Mouse (Mus musculus) embryo, embryonic 10 days (tissue): Measurements from ENCODE around the gene Serp2.

Source experiments
- DNase-seq: peaks from one replicate; pipeline ENCODE4 v3.0.0-alpha.2; 2015; ENCODE audit warnings: low spot score

Serp2 gene

DNA sequence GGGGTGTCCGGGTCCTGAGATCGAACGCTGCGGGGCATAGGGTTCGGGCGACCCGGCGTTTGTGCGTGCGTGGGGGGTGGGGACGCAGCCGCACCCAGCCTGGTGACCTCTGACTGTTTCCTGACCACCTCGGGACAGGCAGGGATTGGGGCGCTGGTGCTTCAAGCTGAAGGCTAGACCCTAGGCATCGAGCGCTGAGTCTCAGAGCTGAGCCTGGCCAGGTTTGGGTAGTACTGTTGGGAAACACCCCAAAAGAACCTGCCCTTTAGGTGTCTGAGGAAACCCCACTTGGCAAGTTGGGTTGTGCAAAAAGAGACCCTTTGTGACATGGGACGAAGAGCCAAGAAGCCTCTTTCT, at the start of gene Serp2:
Gene Serp2 (minus strand): TSS at position 38 of the 357 bp plus-strand sequence.
- DNase-seq, result peak; percentile 17

DNA sequence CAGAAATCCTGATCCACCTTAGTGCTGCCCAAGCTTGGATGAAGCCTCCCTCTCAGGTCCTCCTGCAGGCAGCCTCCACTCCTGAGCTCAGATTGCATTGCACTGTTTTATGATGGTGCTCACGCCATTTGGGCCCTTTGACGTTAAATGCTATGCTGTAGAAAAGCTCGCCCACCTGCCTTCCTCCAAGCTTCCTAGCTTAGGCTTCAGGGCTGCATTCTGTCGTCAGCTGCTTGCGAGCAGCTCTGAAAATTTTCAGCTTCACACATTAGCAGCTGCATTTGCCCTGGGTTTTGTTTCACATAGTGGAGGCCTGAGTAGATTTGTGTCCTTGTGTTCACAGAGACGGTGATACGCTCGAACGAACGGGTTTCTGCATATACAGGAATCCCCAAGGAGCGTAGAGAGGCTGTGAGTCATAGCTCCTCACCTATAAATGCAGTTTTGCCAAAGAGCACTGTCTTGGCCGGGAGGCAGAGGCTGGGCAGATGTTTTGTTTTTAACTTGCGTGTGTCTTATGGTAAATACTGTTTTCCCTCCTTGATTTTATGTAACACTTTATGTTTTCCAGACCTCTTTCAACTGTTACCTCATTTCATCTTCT, 49.3 kb upstream of the Serp2 start:
- DNase-seq, result no peak

DNA sequence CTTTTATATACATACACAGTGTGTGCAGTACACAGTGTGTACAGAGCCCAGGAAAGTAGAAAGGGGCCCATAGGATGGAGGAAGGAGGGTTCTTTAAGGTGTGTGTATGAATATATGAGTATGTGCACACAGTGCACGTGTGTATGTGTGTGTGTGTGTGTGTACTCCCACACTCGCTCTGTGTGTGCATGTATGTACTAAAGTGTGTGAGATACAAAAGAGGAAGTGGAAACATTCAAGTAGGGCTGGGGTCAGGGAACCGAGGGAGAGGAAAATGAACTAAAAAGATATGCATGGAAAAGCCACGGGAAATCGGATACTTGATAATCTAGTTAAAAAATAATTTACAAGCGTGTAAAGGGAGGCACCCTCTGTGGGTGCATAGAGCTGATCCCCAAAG, 47.3 kb upstream of the Serp2 start:
- no peak for DNase-seq

DNA sequence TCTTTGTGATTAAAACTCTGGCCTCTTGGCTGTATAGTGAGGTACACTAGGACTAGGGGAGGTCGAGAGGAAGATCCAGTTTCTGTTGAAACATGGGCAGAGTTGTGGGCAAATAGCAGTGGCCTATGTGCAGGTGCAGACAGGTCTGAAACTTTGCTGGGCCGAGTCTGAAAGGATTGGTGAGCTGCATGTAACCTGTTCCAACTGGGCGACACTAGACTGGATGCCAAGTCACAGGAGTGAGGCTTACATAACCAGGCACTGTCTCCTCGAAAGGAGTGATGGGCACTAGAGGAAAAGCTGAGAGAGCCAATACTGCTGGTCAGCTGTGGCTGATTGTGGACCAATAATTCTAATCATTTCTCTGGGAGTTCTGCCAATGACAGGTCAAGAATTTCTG, 45.0 kb upstream of the Serp2 start:
- DNase-seq, result no peak

DNA sequence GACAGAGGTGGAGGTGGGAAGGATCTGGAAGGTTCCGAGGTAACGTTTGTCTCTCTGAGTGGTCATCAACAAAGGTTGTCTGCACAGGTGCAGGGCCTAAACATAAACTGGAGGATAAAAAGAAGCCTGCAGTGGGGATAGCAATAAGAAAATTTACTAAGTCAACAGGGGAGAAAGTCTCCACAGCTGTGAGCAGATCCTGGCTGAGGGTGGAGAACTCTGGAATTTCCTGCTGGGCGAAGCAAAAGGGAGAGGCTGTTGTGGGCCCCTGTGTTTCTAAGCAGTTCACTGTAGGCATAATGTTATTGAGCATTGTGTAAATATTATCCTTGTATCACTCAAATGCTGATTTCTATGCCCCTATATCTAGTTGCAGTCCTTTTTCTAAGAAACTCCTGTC, 43.7 kb upstream of the Serp2 start:
- DNase-seq, result no peak

DNA sequence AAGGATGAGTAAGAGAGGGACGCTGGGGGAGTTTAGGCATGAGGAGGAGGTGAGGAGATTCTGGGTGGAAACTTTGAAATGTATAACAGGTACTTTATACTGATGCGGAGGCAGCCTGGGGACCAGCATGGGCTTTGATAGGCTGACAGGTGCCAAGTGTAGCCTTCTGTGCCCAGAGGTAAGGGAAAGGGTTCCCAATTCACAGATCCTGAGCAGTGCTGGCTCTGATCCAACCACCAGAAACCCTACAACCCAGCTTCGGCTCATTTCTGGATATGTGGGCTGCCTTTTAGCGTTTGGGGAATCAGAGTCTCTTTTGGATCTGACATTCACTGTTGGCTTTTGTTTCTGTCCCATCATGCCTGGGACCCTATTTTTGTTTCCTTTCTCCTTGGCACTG, 43.0 kb upstream of the Serp2 start:
- no peak for DNase-seq

DNA sequence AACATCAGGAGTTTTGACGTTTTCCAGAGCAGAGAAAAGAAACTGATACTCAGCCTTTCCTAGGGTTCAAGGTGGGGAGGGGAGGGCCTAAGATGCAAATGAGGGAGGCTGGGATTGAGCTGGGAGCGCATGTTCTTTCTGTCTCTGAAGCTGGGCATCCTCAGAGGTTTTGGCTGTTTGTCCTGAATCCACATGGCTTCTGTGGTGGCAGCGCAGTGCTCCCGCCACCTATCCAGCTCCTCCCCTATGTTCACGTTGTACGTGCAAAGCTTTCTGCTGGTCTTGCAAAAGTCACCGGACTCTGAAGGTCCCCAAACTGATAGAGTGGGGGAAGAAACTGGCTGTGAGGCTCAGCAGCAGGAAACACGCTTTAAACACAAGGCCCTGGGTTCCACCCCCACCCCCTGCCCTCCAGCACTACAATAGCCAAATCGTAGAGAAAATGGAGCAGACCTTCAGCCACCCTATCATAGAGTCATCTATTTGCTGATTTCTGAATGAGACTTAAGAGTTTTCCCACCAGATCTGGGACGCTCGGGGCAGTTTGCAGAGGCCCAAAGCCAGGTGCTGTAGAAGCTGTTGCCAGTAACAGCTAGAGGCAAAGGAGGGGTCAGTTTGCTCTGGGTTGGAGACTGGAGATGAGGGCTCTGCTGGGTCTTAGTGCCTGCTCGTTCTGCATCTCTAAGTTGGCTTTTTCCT, 42.0 kb upstream of the Serp2 start:
- DNase-seq, result peak; percentile 84

DNA sequence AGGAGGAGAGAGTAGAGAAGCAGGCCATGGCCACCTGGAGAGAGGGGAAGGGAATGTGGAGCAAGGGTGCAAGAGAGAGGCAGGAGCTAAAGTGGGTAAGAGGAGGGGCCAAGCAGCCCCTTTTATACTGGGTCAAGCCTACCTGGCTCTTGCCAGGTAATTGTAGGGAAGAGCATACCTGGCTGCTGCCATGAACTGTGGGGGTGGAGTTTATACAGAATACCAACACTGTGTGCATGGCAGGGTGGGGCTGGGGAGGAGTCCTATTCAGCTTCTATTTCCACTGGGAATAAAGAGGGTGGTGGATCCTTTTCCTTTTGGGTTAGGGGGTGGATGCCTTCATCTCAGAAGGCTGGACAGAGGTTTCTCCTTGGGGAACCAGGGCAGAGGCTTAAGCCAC, 41.1 kb upstream of the Serp2 start:
- DNase-seq, result no peak

DNA sequence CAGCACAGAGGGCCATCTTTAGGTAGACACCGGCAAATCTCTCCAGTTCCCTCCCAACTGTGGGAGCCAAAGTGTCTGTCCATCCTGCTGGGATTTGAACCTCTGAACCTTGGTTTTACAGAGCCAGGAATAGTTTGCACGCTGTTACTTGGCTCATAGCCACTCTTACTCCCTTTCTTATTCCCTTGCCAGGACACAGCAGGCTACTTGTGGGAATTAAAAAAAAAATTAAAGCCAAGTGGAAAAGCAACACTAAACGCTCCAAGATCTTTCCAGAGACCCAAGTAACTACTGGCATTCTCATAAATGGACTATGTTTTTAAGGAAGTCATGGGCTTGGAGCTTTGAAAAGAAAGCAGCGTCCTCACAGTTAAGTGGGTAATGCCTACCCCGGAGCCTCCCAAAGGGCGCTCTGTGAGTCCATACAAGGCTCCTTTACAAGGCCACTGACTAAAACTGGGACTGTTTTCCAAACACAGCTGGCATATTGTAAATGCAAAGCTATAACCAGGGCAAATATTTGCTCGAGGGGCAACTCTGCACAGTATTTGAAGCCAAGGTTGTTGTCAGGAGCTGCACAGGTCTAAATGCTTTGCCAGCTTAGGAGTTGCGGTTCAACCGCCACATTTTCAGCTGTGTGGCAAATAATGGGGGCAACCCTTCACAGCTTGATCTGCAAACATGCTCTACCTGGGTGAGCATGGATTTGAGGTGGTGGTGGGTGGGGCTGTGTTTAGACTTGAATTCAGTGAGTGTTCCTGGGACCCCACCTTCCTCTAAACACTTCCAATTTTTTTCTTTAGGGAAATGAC, 38.6 kb upstream of the Serp2 start:
- no peak for DNase-seq

DNA sequence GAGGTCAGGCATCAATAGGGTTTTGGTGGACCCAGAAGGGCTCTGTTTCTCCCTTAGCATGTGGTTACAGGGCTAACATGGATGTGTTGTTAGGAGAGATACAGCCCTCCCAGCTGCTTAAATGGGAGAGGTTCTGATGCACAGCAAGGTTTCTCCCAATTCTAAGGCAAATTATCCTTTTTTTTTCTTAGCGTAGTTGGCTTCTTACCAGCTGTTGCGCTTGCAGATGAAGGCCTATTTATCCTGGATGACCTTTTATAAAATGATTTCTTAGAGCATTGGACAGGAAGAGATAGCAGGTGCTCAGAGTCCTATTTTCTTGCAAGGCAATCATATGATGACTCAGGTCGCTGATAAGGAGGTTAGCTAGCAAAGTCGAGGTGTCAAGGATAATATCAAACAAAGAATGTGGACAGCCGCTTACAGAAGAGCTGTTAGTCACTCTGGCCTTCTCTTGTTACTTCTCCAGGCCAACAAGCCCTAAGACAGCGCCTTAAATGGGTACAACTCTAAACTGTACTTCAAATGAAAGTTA, 37.7 kb upstream of the Serp2 start:
- no peak for DNase-seq

DNA sequence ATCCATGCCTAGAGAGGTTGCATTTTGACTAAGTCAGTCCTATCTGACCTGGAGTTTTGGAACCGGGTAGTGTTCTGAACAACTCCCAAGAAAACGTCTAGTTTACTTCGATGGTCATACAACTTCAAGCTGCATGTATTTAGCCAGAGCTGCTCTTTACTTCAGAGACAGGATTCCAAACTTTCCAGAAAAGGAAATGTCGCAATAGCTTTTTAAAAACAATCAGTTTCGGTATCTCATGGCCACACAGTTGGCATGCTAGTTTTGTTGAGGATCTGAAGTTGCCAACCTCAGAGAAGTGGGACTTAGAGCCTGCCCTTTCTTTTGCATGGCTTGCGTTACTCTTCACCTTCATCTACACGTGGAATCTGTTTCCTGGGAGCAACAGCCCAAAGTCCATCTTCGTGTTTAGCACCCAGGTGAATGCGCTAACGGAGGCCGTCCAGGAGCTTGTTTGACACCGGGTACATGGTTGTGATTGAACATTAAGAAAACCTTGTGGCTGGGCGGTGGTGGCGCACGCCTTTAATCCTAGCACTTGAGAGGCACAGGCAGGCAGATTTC, 37.0 kb upstream of the Serp2 start:
- DNase-seq, result no peak

DNA sequence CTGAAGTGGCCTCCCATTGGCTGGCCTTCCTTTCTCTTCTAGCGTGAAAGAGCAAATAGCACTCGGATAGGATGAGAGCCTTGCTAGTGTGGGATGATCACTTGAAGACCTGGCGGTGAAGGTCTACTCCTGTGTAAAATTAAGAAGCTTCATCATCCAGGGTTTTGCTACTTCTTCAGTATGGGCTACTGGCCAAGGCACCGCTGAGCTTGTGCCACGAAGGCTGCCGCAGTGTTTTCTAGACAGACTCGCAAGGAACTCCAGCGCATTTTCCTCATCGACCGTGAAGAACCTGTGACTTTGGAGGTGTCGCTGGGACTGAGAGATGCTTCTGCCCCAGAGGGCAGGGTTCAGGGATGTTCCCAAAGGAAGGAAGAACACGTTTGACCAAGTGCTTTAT, 36.0 kb upstream of the Serp2 start:
- DNase-seq, result no peak

DNA sequence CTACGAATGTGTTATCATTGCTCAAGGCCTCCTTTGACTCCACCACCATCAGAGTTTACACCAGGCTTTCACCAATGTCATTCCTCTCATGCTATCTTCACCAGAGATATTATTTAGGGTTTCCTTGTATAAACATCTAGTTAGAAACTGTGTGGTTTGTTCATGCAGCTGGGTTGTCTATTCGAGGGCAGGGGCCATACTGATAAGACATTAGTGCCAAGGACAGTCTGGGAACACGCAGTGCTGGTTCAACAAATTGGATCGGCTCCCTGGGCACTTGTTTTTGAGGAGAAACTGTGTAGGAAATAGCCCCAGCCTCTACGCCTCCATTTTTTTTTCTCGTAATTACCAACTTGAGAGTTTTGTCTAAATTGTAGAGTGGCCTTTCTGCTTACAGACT, 35.4 kb upstream of the Serp2 start:
- no peak for DNase-seq

DNA sequence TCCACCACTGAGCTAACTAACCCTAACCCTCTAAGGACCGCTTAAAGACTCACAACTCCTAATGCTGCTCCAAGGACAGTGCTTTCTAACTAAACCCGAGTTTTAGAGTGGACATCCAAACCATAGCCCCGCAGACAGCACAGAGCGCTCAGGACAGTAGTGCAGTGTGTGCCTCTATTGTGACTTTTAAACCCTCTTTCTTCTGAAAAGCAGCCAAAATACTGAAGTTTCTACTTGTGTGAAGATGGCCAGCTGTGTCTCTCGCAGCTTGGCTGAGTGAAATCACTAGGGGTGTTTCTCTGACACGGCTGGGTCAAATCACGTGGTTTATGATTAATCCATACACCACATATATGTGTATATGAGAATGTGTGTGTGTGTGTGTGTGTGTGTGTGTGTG, 33.4 kb upstream of the Serp2 start:
- DNase-seq, result no peak

DNA sequence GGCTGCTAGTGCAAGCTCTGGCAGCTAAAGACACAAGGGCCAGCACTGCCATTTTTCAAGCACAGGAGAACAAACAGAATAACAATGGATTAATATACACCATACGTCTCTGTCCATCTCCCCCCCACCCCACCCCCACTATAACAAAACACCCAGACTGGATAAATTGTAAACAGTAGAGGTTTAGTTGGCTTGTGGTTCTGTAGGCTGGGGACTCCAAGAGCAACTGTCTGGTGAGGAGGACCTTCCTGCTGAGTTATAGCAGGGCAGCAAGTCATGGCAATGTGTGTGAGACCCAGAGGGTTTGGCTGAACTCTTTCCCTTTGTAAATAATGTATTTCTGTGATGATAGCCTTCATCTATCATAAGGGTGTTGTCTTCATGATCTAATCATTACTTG, 33.0 kb upstream of the Serp2 start:
- no peak for DNase-seq

DNA sequence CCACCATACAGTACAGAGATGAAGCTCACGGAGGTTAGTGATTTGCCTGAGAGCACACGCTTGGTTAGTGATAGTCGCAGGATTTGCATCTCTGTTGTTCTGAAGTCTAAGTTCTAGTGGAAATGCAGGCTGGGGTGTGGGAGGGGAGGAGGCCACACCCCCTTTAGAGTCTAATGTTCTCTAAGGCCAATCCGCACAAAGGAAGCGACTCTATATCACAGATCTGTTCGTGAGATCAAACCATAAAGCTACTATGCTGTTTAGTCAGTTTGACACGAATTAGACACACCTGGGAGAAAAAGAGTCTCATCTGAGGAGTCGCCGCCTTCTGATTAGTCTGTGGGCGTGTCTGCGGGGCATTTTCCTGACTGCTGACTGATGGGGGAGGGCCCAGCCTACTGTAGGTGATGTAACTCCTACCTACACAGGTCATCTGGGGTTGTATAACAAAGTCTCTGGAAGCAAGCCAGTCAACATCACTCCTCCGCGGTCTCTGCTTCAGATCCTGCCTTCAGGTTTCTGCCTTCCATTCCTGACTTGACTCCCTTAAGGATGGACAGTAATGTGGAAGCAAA, 29.2 kb upstream of the Serp2 start:
- no peak for DNase-seq

DNA sequence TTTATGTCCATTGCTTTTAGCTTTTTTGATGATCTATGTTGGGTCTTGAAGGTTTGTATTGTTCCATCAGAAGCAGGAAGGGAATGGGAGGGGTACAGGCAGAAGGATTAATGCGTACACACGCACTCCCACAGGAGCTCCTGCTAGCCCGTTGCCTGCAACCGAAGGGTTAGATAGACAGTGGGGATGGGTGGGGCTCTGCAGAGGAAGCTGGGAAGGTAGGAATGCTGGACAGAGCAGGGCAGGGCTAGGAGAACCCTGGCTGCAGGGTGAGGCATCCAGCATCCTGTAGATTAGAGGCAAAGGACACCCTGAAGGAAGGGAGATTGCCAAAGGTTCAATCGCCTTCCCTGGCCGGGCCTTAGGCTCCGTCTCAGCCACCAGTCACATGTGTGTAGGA, 27.3 kb upstream of the Serp2 start:
- no peak for DNase-seq

DNA sequence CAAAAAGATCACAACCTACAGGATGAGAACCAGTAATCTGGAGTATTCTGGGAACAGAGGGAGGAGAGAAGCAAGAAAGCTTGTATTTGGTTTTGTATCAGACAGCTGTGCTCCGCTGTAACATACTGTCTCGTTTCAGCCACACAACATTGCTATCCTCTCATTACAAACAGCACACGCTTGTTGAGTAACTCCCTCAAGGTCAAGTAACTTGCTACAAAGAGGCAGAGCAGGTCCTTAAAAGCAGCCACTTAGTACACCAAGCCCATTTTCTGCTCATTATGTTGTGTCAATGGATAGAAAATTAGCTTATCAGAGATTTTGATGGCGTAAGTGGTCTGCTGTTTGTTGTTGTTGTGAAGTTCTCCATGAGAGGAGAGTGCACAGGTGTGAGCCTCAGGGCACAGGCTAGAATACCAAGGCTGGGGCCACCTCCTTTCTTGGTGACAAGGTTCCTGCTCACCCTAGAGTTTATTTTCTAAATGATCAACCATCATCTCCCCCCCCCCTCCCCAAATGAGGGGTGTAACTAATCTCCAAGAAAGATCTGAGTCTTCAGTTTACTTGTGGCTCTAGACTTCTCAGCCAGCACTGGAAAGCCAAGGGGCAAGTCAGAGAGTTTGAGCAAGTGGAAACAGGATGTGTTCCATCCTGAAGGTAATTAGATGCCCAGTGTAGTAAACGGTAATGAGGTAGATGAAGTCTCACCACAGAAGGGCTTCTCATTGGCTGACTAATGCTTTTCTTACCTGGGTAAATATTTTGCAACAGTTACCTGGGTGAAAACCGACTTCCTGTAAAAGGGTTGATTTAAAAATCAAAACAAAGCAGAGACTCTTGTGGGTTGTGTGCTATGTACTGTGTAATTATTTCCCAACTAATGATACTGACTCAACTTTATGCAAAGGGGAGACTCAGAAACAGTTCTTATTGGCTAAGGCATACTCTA, 25.6 kb upstream of the Serp2 start:
- DNase-seq, result no peak

DNA sequence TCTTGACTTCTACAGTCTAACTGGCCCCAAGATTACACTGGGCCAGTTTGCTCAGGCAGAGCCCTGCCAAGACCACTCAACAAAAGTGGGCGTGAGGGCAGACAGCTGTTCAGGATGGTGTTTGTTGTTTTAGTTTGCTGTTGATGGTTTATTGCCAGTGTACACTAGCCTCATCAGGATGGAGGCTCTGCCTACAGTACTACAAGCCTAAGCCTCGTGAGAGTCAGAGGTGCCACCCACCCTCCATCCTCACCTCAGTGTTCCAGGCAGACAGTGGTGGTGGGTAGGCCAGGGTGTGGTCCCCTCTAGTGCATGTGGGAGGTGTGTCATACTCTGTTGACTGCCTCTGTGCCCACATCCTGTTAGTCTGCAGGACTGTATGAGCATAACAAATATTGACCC, 23.0 kb upstream of the Serp2 start:
- no peak for DNase-seq

DNA sequence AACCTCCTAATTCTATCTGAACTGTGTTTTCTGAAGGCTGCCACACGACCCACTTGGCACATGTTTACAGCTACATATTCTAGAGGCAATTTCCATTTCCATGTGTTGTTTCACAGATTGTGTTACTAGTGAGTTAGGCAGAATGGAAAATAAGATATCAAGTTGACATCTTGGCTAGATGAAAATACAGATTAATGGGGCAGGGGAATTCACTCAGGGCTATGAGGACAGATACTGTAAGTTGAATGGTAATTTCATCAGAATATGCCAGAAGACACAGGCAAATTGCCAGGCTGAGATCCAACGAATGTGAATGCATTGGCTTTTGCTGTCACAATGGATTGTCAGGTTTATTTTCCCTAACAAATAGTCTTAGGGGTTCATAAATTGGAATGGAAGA, 21.2 kb upstream of the Serp2 start:
- no peak for DNase-seq

DNA sequence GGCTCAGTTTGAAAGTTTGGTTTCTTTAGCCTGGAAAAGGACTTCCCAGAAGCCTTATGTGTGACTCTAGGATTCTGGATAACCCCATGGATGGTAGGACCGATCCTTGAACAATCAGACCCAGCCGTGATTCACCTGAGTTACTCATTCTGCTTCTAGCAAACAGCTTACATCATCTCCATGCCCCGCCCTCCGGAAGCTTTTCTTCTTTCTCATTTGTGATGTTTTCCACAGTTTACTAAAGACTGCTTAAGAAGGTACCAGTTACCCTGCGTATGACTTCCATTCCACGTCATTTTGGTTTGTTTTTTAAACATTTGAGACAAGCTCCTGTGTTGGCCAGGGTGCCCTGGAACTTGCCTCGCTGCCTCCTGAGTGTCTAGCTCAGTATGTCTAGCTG, 13.6 kb upstream of the Serp2 start:
- no peak for DNase-seq
